Mouse (Mus musculus) mature B cell (primary cell): ENCODE measurements around the gene Acads.
"Not testable (repeated sequence)": the region's sequence is repeated elsewhere in the genome, so short reads cannot be mapped to it uniquely, and the experiment has no call there.

Experiments used
- in situ Hi-C: fragments of 300-500 bp; cut with MboI; formaldehyde crosslinking; loops from 2 replicates; pipeline ENCODE4 v1.14.3; 2019

The Acads gene

DNA sequence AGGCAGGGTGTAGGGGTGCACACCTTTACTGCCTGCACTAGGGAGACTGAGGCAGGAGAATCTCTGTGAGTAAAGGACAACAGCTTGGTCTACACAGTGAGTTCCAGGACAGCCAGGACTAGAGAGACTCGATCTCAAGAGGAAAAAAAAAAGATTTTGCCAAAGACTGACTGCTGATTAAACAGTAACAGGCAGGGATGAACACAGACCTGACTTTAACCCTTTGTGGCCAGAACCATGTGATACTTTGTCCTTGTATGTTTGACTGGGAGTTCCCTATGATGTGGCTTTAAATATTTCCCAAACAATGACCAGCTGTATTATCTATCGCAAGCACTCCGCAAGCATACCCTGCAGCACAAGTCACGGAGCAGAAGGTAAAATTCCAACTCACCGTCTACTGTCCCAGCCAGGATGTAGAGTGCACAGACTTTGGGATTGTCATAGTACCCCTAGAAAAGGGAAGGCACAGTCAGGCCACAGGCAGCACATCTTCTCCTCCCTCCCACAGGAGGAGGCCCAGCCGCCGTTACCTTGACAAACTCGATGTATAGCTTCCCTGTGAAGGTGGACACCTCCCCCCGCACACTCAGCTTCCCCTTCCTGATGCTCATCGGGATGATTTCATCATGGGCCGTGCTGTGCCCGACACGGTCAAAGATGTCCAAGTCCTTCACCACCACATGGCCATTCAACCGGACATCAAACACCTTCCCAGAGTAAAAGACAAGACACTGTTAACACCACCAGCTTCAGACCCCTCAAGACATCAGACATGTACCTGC lies 30.7 kb upstream of the Acads start:
- in situ Hi-C loops, result no loop called here

DNA sequence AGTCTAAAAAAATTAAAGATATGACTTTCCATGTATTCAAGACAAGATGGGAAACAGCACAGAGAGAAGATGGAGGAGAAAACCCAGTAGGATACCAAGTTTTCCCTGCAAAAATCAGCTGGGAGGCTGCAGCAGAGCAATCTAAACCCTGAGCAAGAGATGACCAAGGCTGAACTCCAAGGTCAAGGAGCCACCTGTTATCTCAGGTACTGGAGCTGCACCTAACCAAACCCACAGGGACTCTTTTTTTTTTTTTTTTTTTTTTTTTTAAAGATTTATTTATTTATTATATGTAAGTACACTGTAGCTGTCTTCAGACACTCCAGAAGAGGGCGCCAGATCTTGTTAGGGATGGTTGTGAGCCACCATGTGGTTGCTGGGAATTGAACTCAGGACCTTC lies 29.7 kb upstream of the Acads start:
- in situ Hi-C loops, result not testable (repeated sequence)

GRCm38 (mm10) chr5:115148378-115148777 lies 29.2 kb upstream of the Acads start:
- in situ Hi-C loops, result no loop called here

DNA sequence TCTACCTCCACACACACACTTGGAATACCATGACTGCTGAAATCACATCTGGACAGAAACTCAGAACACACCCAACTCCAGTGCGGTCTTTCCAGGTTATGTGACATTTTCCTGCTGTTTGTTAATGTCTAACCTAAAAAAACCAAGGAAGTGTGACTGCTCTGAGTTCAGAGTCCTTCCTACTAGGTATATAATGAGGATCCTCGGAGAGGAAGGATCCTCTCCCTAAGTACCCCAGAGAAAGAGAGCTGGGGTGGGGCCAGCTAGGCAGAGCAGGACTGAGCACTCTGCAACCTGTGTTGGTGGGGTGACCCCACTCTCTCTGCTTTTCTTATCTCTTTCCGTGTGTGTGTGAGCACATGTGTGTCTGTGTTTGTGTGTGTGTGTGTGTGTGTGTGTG lies 28.2 kb upstream of the Acads start:
- in situ Hi-C loops, result no loop called here

DNA sequence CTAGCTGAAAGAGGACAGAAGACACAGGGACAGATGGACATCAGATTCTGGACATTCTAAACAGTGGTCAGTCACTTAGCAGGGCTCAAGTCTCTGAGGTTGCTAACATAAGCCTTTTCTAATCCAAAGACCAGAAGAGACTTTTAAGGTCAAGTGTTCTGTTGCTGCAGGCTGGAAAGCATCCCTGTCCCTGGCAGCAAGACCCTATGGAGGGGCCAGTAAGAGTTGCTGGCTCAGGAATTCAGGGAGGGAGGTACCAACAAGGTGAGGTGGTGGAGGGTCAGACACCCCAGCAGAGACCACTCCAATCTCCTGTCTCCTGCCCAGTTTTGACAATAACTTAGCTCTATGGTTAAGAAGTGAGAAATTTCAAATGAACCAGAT lies 27.6 kb upstream of the Acads start:
- in situ Hi-C loops, result no loop called here

GRCm38 (mm10) chr5:115145976-115146746 lies 27.0 kb upstream of the Acads start:
- in situ Hi-C loops, result no loop called here

GRCm38 (mm10) chr5:115145253-115145968 lies 26.3 kb upstream of the Acads start:
- in situ Hi-C loops, result no loop called here

- in situ Hi-C loops, result no loop called here
These were observed 25.3 kb upstream of the Acads start for GRCm38 (mm10) chr5:115144471-115144870.

DNA sequence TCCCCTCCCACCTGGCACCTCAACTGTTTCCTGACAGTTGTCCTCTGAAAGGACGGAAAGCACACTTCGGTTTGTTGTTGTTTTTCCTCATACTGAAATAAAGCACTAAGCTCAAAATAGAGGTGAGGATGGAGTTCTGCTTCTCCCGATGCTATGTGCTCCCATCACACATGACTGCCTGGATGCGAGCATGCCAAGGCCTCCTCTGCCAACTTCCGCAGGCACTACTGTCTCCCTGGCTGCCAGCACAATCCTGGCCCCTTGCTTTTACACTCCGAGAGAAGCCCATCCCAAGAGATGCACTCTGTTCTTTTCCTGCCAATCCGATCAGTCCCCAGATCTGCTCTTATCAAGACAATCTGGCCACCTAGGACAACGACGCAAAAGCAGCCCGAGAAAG lies 24.4 kb upstream of the Acads start:
- in situ Hi-C loops, result no loop called here

DNA sequence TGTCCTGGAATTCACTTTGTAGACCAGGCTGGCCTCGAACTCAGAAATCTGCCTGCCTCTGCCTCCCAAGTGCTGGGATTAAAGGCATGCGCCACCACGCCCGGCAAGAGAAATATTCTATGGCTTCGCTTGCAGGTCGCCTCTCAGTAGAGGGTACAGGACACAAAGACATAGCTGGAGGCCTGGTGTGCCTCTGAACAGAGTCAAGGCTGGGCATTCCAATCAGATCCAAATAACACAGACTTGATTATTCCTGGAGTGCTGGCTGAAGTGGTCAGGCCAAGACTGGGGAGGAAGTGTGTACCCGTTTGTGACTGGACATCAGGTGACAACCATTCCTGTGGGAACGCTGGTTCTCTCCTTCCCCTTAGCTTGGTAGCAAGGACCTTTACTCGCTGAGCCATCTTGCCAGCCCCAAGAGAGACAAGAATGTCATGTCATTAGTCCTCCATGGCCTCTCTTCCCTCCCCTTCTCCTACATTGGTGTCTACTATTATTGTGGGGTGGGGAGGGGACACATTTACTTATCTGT lies 23.1 kb upstream of the Acads start:
- in situ Hi-C loops, result no loop called here

- in situ Hi-C loops, result no loop called here
These were observed 21.6 kb upstream of the Acads start for GRCm38 (mm10) chr5:115140726-115141125.

DNA sequence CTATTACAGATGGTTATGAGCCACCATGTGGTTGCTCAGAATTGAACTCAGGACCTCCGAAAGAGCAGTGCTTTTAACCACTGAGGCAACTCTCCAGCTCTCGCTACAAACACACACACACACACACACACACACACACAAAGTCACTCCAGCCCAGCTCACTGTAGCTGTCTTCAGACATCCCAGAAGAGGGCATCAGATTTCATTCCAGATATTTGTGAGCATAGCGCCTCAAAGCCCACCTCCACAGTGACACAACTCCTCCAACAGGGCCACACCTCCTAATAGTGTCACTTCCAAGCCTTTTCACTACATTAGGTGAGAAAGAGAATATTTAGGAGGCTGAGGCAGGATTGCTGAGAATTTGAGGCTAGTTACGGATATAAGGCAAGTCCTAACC lies 20.0 kb upstream of the Acads start:
- in situ Hi-C loops, result no loop called here

DNA sequence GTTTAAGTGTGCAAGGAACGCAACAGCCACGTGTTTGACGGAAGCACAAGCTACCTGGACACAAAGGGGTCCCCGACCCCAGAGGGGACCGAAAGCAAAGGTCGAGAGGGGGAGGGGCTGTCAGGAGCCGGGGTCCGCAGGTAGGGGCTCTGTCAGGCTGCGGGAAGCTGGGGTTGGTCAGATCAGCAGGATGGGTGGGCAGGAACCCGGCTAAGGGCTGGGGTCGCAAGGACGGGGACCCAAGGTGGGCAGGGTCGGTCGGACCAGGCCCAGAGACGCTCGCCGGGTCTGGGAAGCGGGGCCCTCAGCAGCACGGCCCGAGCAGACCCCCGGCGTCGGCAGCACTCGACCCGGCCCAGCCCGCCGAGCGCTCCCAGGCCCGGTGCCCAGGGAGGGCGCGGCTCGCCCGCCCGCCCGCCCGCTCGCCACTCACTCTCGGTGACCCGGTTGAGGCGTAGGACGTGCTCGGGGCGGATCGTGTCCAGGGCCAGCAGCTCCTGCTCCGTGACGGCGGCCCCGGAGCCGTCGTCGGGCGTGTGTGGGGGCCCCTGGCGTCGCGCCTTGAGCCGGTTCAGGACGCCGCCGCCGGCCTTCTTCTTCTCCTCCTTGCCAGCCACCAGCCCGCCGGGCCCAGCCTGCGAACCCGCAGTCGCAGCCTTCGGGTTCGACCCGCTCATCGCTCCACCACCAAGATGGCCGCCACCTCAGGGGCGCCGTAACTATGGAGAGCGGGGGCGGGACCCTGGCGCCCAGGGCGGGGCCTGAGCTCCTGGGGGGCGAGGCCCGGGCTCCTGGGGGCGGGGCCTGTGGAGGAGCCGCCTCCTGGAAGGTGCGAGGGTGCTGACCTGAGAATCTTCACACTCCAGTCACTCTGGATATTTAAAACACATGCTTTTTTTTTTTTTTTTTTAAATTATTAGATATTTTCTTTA lies 15.4 kb upstream of the Acads start, which contains the start of gene Unc119b:
Gene Unc119b (minus strand): TSS at position 742 of the 932 bp plus-strand sequence.
- in situ Hi-C loops, result no loop called here

- in situ Hi-C loops, result no loop called here
These were observed 14.4 kb upstream of the Acads start for GRCm38 (mm10) chr5:115133358-115134066.

DNA sequence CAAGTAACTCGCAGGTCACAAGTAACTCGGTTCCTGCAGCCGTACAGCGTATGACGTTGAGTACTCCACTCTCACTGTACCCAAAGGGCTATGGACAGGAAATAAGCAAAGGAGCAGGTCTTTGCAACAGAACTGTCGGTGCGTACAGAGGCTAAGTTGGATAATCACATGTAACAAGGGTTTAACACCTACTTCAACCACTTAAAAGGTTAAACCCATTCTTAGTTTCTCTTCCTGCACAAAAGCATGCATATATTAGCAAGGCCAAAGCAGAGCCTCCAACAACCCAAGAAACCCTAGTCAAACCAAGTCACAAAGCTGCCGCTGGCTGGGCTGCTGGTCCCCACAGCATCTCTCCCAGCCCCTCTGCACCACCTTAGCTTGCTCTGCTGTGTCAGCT lies 13.3 kb upstream of the Acads start:
- in situ Hi-C loops, result no loop called here

DNA sequence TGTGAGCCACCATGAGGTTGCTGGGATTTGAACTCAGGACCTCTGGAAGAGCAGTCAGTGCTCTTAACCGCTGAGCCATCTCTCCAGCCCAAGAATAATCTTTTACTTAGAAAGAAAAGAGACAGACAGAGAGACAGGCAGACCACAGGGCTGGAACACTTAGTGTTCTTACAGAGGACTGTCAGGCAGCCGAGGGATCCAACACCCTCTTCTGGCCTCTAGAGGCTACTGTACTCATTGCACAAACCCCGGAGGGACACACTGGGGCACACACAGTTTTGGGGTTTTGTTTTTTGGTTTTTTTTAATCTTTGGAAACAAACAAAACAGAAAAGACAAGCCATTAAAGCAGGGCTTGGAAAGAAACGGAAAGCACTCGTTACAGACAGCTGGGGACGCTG lies 10.2 kb upstream of the Acads start:
- in situ Hi-C loops, result no loop called here

DNA sequence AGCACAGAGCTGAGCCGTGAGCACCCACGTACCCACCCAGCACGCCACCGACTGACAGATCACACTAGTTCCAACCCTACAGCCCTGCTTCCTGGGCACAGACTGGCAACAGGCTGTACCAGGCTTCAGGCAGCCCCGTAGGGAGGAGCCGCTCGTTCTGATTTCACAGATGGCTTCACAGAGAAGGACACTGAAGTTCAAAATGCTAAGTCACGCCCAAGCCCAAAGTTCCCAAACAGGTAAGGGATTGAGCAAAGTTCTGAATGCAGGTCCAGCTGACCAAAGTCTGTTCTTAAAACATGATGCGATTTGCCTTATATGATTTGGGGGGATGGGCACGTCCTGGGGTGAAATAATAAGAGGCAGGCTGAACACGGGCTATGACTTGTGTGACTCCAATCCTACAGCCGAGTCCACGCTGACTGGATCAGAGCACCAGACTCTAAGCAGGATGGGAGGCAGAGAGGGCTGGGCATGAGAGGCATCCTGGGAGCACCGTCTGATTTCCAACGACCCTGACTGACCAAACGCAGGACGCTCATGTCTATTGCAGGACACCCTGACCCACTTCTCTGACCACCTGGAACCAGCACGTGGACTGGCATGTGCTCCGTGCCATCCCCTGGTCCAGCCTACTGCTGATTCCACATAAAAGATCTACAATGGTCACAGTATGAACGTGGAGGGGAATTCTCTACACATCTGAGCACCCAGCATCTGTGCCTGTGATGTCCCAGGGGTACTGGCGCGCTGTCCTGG lies 8.5 kb upstream of the Acads start:
- in situ Hi-C loops, result no loop called here

DNA sequence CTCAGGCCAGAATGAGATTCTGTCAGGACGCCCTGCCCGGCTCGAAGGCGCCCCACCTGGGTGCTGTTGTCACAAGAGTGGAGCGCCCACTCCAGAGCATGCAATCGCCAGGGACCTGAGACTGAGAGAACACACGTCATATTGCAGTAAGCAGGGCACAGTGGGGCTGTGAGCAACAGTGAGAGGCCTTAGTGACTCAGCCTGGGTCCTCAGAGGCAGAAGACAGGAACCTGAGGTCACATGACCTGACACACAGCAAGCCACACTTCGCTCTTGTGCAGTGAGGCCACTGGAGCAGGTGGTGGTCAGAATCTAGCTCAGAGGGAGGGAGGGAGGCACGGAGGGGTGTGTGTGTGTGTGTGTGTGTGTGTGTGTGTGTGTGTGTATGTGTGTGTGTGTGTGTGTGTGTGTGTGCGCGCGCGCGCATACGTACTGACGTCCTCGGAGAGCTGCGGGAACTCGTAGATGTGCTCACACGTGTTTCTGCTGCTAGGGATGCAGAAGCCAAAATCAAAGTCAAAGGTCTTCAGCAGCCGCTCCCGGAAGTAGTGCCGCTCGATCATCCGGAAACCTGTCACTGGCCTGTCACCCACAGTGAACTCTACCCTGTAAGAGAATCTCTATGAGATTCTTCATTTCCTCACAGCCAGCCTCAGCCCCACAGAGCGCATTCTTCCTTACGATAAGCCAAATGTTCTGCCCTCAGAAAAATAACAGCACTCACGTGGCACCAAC lies 7.6 kb upstream of the Acads start:
- in situ Hi-C loops, result no loop called here

GRCm38 (mm10) chr5:115125211-115125871 lies 6.2 kb upstream of the Acads start:
- in situ Hi-C loops, result no loop called here
